Mouse (Mus musculus): ENCODE measurements around the gene Dclk2. TPM values are rescaled to one million over a fixed set of nuclear protein-coding genes. Genes with fewer than 3 reads are reported as not detected.

Gene Dclk2
- polyA plus RNA-seq, 1 experiment from 2014 or later = 14.9 TPM

Other genes with a start within 250 kb of the Dclk2 start
- gene Cd1d1, start 78.6 kb upstream of the Dclk2 start, polyA plus RNA-seq (2015; fragmentation: Nextera tagmentation; extraction: Ambion mirVana) = 7.3 and 8.0 TPM in 2 replicates